Mouse (Mus musculus): ENCODE results near the gene Btbd6. TPM values are rescaled to one million over a fixed set of nuclear protein-coding genes. Genes with fewer than 3 reads are reported as not detected.

Gene Btbd6
- total and polyA plus RNA-seq, 2 experiments from 2014 or later, result 52.1 to 76.1 TPM

- peak; percentile 98 for DNase-seq (ENCODE audit: low spot score)
- peak within 1 kb of the TSS; percentile 86 for H3K4me2 ChIP-seq (ENCODE audit: low read depth, low read length)
- H3K9ac ChIP-seq (replicated peaks; ENCODE audit: low read length), result peak within 1 kb of the TSS; percentile 92
- H3K4me1 ChIP-seq (ENCODE audit: insufficient read depth, low read length), result peaks cover 29% of the 10 kb centered on the region
- TF ChIP-seq CTCF (IDR thresholded peaks at IDR 0.05; ENCODE audit: low read depth), result no peak
- H3K27ac ChIP-seq, result peak within 1 kb of the TSS; percentile 95
- WGBS, result 5% methylated on average over 52 of the region's 85 CpGs
- no peaks in the 10 kb centered on the region for H3K36me3 ChIP-seq (ENCODE audit: insufficient read depth, low read length)
- H3K4me3 ChIP-seq (ENCODE audit: low read length), result peak within 1 kb of the TSS; percentile 96
- H3K27me3 ChIP-seq (ENCODE audit: insufficient read depth, low read length), result no peaks in the 10 kb centered on the region
- no peaks in the 10 kb centered on the region for H3K9me3 ChIP-seq (ENCODE audit: low read length)
- peak; percentile 94 for ATAC-seq
These were observed 37.6 kb downstream of the Btbd6 start, which contains the start of gene Pacs2 for GRCm38 (mm10) chr12:113013604-113014558. Pacs2 (plus strand) TSS chr12:113014508.

GRCm38 (mm10) chr12:113014561-113015556 is 38.6 kb downstream of the Btbd6 start:
- ATAC-seq (0 out of 2 replicates have a peak, but pooled peaks have one; percentile 6), DNase-seq (ENCODE audit: low spot score) (peak; percentile 48)
- TF ChIP-seq CTCF (IDR thresholded peaks at IDR 0.05; ENCODE audit: low read depth), result no peak
- Histone ChIP-seq H3K27ac (peak overlapping the region; percentile 95), H3K27me3 (ENCODE audit: insufficient read depth, low read length) (no peaks in the 10 kb centered on the region), H3K4me1 (ENCODE audit: insufficient read depth, low read length) (peaks cover 29% of the 10 kb centered on the region), H3K9me3 (ENCODE audit: low read length) (no peaks in the 10 kb centered on the region), H3K36me3 (ENCODE audit: insufficient read depth, low read length) (no peaks in the 10 kb centered on the region), H3K9ac (replicated peaks; ENCODE audit: low read length) (peak overlapping the region; percentile 92), H3K4me3 (ENCODE audit: low read length) (peak overlapping the region; percentile 96), H3K4me2 (ENCODE audit: low read depth, low read length) (peak overlapping the region; percentile 86)
- WGBS, result 2% methylated on average over 39 of the region's 64 CpGs

GRCm38 (mm10) chr12:113015956-113016355 is 39.7 kb downstream of the Btbd6 start:
- Histone ChIP-seq H3K27ac (no peak overlapping the region), H3K36me3 (ENCODE audit: insufficient read depth, low read length) (peaks cover 4% of the 10 kb centered on the region; the same call in 1 of the 2 replicates), H3K27me3 (ENCODE audit: insufficient read depth, low read length) (no peaks in the 10 kb centered on the region), H3K4me3 (ENCODE audit: low read length) (peak overlapping the region; percentile 96; the same call in 1 of the 2 replicates), H3K9me3 (ENCODE audit: low read length) (no peaks in the 10 kb centered on the region), H3K4me1 (ENCODE audit: insufficient read depth, low read length) (peaks cover 29% of the 10 kb centered on the region), H3K9ac (replicated peaks; ENCODE audit: low read length) (no peak overlapping the region; the same call in 1 of the 2 replicates), H3K4me2 (ENCODE audit: low read depth, low read length) (peak overlapping the region; percentile 86)
- DNase-seq (ENCODE audit: low spot score) (no peak), ATAC-seq (no peak)
- no peak for TF ChIP-seq CTCF (IDR thresholded peaks at IDR 0.05; ENCODE audit: low read depth)
- 72% methylated on average over 4 of the region's 4 CpGs for WGBS

GRCm38 (mm10) chr12:113016976-113017375 is 40.7 kb downstream of the Btbd6 start:
- H3K9me3 ChIP-seq (ENCODE audit: low read length), result no peaks in the 10 kb centered on the region
- H3K4me1 ChIP-seq (ENCODE audit: insufficient read depth, low read length), result peaks cover 29% of the 10 kb centered on the region
- ATAC-seq, result no peak
- H3K27me3 ChIP-seq (ENCODE audit: insufficient read depth, low read length), result no peaks in the 10 kb centered on the region
- 73% methylated on average over 8 of the region's 8 CpGs for WGBS
- H3K4me2 ChIP-seq (ENCODE audit: low read depth, low read length), result peak overlapping the region; percentile 30
- H3K27ac ChIP-seq, result no peak overlapping the region
- peaks cover 6% of the 10 kb centered on the region; the same call in 1 of the 2 replicates for H3K36me3 ChIP-seq (ENCODE audit: insufficient read depth, low read length)
- no peak overlapping the region for H3K4me3 ChIP-seq (ENCODE audit: low read length)
- DNase-seq (ENCODE audit: low spot score), result no peak
- H3K9ac ChIP-seq (replicated peaks; ENCODE audit: low read length), result no peak overlapping the region; the same call in 1 of the 2 replicates
- no peak for TF ChIP-seq CTCF (IDR thresholded peaks at IDR 0.05; ENCODE audit: low read depth)

- Histone ChIP-seq H3K27me3 (ENCODE audit: insufficient read depth, low read length) (no peaks in the 10 kb centered on the region), H3K9me3 (ENCODE audit: low read length) (no peaks in the 10 kb centered on the region), H3K4me3 (ENCODE audit: low read length) (no peak overlapping the region), H3K4me2 (ENCODE audit: low read depth, low read length) (no peak overlapping the region; the same call in 1 of the 2 replicates), H3K36me3 (ENCODE audit: insufficient read depth, low read length) (peaks cover 6% of the 10 kb centered on the region; the same call in 1 of the 2 replicates), H3K4me1 (ENCODE audit: insufficient read depth, low read length) (peaks cover 29% of the 10 kb centered on the region), H3K9ac (replicated peaks; ENCODE audit: low read length) (no peak overlapping the region), H3K27ac (no peak overlapping the region)
- WGBS, result 73% methylated on average over 9 of the region's 9 CpGs
- DNase-seq (ENCODE audit: low spot score) (no peak), ATAC-seq (no peak)
- no peak for TF ChIP-seq CTCF (IDR thresholded peaks at IDR 0.05; ENCODE audit: low read depth)
These were observed 41.2 kb downstream of the Btbd6 start for GRCm38 (mm10) chr12:113017429-113017984.

GRCm38 (mm10) chr12:113018763-113019162 is 42.5 kb downstream of the Btbd6 start:
- no peak overlapping the region for H3K4me2 ChIP-seq (ENCODE audit: low read depth, low read length)
- no peak overlapping the region for H3K4me3 ChIP-seq (ENCODE audit: low read length)
- H3K4me1 ChIP-seq (ENCODE audit: insufficient read depth, low read length), result peaks cover 18% of the 10 kb centered on the region
- no peaks in the 10 kb centered on the region for H3K27me3 ChIP-seq (ENCODE audit: insufficient read depth, low read length)
- WGBS, result 81% methylated on average over 4 of the region's 4 CpGs
- peaks cover 6% of the 10 kb centered on the region; the same call in 1 of the 2 replicates for H3K36me3 ChIP-seq (ENCODE audit: insufficient read depth, low read length)
- no peak for DNase-seq (ENCODE audit: low spot score)
- H3K27ac ChIP-seq, result no peak overlapping the region
- no peaks in the 10 kb centered on the region for H3K9me3 ChIP-seq (ENCODE audit: low read length)
- no peak overlapping the region for H3K9ac ChIP-seq (replicated peaks; ENCODE audit: low read length)
- ATAC-seq, result no peak
- no peak for TF ChIP-seq CTCF (IDR thresholded peaks at IDR 0.05; ENCODE audit: low read depth)
